Mouse (Mus musculus): Measurements from ENCODE around the gene Cysrt1.
"Not testable (repeated sequence)": the region's sequence is repeated elsewhere in the genome, so short reads cannot be mapped to it uniquely, and the experiment has no call there.

Cysrt1 gene

DNA sequence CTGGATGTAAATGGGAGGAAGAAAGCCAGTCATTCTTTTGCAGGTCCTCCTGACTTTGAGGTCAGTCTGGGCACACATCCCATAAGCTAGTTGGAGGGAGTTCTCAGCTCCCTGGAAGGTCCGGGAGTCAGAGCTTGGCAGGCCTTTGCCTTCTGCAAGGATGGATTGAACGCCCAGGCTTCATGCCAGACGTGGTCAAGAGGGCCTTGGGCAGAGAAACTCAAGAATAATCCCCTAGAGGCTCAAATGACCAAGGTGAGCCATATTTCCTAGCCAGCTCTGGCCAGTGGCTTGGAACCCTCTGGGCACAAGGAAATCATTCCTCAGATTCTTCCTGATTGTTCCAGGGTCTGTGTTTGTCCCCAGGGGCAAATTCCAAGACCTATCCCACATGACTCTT, 22.6 kb upstream of the Cysrt1 start:
- DNase-seq (ENCODE audit: low spot score) = no peak

DNA sequence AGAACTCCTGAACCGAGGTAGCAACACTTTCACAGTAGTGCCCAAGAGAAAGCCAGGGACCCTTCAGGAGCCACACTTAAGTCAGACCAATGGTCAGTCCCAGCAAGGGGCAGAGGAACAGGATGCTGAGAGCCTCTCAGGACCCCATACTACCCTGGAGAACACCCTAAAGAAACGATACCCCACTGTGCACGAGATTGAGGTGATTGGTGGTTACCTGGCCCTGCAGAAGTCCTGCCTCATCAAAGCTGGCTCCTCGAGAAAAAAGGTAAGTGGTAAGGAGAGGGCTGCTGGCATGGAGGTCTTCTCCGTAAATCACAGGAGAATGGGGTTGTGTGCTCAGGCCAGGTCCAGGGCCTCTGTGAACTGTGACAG, 22.0 kb upstream of the Cysrt1 start:
- DNase-seq (ENCODE audit: low spot score) = no peak

DNA sequence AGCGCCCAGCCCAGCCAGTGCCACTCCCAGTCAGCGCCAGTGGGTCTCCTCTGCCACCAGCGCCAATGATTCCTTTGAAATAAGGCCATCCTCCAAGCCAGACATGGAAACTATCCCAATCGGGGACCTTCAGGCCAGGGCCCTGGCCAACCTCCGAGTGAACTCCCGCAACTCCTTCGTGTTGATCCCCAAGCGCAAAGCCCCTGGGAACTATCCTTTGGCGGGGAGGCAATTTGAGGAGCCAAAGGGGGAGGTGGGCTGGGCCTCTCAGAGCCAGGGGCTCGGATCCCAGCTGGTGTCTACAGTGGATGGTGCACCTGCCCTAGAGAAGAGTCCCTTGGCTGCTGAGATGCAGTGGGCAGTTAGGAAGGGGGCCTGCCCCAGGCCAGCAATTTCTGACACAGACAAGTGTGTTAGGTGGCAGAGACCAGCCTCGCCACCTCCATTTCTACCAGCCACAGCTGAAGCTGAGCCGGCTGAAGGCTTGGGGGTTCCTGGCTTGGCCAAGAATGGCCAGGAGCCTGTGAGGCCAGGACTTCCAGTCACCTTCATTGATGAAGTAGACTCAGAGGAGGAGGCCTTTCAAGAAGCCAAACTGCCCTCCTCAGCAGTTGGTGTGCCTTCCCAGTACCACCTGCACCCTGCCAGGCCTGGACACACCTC, 21.5 kb upstream of the Cysrt1 start:
- no peak for DNase-seq (ENCODE audit: low spot score)

DNA sequence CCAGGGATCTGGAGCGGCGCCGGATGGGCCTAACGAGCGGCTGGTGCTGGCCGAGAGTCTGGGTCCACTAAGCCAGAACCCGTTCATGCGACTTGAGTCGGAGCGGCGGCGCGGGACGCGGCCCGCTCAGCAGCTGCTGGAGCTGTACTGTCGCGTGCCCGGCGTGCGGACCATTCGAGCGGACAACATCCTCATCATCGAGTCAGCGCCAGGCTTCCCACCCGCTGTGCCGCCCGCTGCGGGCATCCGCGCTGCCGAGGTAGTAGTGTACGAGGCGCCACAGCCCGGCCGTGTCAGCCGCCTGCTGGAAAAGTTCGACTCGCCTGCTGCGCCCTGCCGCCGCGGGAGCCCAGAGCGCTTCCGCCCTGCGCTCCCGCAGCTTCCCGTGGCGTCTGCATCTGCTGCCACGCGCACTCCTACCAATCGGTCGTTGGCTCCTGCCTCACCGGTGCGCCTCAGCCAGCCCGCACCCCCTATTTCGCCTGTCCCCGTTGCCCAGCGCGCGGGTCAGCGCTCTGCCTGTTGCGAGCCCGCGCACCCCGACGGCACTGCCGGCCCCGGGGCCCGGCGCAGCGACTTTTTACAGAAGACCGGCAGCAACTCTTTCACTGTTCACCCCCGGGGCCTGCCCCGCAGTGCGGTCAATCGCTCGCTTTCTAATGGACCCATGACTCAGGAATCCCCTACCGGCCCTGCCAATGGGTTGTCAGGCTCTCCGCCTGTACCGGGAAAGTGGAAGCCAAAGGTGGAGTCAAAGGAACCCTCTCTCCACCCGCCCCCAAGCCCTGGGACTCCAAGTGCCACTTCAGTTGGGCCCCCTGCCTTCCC, 20.8 kb upstream of the Cysrt1 start:
- DNase-seq (ENCODE audit: low spot score) = no peak

DNA sequence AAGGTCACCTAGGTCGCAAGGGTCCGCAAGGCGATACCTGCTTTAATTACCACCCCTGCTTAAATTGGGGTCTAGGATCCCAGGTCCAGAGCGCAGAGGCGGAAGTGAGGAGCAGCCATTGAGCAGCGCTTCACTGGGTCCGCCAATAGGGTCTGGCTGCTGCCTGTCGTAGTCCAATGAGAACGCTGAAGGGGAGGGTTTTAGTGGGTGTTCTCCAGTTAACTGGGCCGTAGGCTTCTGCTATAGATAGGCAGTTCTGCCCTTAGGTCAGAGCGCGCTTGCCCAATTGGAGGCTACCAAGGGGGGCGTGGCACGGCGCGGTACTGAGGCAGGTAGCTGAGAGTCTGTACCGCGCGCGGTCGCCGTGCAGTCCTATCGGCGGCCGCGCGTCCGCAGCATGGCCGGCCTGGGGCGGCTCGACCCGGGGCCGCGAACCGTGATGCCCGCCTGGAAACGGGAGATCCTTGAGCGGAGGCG, 20.1 kb upstream of the Cysrt1 start, which contains the start of gene Tprn:
Gene Tprn, plus strand, starts transcription at position 328 of the 477 bp plus-strand sequence.
- DNase-seq (ENCODE audit: low spot score) = peak; percentile 95

DNA sequence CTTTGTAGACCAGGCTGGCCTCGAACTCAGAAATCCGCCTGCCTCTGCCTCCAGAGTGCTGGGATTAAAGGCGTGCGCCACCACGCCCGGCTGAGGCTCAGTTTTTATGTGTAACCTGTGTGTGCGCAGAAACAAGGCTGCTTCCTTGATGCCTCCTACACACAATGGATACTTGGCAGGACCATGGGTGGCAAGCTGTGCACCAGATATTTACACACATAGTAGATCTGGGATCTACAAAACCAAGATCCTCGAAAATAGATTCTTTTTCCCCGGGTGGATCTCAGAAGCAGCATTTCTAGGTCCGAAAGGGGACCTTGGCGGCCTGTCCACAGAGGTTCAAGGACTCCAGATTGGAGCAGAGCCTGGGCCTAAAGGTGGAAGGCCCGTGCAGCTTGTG, 19.6 kb upstream of the Cysrt1 start:
- DNase-seq (ENCODE audit: low spot score) = no peak

DNA sequence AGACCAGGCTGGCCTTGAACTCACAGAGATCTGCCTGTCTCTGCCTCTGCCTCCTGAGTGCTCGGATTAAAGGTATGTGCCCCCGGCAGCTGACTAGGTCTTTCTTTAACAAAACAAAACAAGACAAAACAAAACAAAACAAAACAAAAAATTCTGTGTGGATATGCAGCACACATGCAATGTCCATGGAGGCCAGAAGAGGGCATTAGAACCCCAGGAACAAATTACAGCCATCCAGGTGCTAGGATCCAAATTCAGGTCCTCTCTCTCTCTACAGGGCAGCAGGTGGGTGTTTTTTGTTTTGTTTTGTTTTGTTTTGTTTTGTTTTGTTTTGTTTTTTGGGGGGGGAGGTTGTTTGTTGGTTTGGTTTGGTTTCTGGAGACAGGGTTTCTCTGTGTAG, 16.6 kb upstream of the Cysrt1 start:
- no peak for DNase-seq (ENCODE audit: low spot score)

DNA sequence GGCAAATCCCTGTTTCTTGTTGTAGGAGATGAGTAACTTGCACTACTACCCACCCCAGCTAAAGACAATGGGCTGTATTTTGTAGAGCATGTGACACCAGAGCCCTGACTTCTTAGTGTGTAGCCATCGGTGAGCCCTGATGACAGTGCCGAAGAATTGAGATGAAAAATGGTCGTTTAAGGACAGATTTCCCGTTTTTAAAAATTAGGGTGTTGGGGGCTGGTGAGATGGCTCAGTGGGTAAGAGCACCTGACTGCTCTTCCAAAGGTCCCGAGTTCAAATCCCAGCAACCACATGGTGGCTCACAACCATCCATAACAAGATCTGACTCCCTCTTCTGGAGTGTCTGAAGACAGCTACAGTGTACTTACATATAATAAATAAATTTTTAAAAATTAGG, 15.0 kb upstream of the Cysrt1 start:
- DNase-seq (ENCODE audit: low spot score) = not testable (repeated sequence)

DNA sequence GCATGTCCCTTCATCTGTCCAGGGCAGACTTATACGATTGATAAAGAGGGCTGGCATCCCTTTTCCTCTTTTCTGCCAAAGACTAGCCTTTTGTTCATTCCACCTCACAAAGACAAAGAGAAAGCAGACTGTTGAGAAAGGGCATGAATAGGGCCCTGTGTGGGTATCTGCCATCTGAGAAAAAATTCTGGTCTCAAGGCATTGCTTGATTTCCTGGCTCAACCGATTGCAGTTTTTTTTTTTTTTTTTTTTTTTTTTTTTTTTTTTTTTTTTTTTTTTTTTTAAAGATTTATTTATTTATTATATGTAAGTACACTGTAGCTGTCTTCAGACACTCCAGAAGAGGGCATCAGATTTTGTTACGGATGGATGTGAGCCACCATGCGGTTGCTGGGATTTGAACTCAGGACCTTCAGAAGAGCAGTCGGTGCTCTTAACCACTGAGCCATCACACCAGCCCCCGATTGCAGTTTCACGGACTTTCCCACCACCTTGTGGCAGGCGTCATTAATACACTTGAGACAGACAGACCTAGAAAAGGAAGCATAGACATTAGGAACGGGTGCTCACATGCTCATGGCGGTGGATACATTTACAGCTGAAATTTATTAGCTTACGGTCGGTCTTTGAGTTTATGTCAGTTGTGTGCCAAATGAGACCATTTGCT, 14.3 kb upstream of the Cysrt1 start:
- not testable (repeated sequence) for DNase-seq (ENCODE audit: low spot score)

DNA sequence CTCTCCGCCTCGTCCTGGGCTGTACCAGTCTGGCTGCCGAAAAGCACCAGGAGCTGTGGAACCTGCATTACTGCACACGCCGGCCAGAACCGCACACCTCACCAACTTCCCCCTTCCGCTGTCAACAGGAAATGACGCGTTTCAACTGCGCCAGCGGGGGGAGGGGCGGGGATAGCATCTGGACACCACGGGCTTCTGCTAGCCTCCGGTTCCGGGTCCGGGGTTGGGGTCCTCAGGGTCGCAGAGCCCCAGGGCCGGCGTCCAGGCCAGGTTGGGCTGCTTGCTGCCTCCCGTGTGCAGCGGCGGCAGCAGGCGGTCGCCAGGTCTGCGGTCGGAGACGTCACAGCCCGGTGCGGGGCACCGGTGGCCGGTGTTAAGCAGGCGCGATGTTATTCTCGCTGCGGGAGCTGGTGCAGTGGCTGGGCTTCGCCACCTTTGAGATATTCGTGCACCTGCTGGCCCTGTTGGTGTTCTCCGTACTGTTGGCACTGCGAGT, 13.1 kb upstream of the Cysrt1 start, which contains the start of gene Tmem203:
Gene Tmem203, plus strand, starts transcription at position 156 of the 496 bp plus-strand sequence.
- peak; percentile 68 for DNase-seq (ENCODE audit: low spot score)

DNA sequence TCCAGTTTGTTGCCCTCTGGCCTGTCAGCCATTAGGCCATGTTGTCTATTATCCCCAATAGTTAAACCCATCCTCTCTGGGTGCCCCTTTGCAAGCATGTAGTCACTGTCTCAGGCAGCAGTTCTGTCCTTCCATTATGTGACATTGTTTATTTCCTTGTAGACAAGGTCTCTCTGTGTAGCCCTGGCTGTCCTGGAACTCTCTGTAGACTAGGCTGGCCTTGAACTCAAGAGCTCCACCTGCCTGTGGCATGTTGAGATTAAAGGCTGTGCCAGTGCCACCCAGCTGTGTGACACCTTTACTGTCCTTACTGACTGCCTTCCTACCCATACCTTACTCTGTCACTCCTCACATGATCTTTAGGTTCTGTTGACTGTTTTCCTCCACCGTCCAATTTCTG, 10.1 kb upstream of the Cysrt1 start:
- DNase-seq (ENCODE audit: low spot score) = no peak

DNA sequence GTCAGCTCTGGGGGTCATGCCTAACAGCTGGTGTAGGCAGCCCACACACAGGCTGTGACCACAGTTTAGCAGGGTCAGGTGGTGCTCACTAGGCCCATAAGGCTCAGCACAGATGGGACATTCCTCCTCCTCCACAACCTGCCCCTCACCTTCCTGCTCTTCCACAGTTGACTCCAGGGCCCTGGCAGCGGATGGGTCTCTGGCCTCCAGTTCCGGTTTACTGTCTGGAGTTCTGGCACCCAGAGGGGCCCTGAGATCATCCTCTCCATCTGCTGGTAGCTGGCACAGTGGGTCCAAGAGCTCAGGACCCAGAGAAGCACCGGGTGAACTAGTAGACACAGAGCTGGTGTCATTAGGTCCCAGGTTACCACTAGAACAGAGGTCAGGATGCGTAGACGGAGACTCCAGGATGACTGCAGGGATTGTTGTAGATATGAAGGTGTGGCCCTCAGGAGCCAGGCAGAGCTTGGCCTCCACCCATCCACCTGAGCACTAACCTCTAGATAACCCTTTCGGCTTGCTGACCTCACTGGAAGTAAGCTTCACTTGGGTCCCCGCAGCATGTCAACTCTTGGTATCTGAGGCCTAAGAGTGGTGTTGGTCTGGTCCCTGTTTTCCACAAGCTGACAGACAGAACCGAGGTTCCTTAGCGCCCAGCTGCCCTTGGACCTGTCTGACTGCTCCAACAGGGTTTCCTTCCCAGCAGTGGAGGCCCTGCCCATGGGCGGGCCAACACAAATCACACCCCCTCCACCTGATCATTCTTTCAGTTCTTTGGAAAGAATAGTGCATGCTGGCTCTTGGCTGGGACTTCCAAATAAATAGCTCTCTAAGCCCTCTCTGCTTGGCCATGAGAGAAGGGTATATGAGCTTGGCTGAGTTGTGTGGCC, 4.2 kb upstream of the Cysrt1 start, which contains the start of gene AL732309.1:
Gene AL732309.1, minus strand, starts transcription at position 681 of the 890 bp plus-strand sequence.
- no peak for DNase-seq (ENCODE audit: low spot score)

DNA sequence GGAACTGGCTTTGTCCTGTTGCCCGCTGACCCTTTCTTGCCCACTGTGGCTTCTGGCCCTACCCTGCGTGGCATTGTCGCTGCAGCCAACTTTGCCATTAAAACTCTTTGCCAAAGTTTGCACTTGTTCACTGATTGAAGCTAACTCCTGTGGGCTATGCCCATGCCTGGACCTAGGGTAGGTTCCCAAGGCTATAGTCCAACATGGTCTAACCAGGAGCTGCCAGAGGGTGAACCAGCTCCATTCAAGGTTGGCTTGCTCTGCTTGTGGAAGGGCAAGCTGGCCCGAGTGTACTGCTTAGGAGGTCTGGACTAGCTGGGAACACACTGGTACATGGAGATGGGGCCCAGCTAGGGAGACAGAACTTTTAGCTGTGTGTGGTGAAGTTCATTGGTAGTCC, 1.9 kb upstream of the Cysrt1 start:
- no peak for DNase-seq (ENCODE audit: low spot score)

DNA sequence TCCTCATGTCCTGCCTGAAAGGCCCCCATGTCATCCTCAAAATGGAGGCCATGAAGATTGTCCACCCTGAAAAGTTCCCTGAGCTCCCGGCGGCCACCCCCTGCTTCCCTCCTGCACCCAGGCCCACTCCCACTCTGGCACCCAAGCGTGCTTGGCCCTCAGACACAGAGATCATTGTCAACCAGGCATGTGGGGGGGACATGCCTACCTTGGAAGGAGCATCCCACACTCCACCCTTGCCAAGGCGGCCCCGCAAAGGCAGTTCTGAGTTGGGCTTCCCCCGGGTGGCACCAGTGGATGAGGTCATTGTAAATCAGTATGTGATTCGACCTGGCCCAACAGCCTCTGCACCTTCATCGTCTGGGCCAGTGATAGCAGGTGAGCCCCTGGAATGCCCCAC, 1.1 kb upstream of the Cysrt1 start:
- no peak for DNase-seq (ENCODE audit: low spot score)

DNA sequence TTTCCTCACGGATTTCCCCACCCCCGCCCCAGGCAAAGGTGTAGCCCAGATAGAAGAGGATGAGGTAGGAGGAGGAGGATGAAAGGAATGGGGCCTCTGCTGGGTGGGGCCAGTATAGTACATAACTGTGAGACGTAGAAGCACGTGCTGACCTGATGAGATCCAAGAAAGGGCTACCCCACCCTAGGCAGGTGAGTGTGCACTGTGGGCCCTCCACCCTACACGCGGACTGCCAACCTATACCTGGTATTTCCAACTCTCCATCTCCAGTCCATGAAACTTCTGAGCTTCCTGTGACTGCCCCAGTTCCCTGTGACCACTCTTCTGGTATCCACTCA, 845 bp downstream of the Cysrt1 start:
- no peak for DNase-seq (ENCODE audit: low spot score)

DNA sequence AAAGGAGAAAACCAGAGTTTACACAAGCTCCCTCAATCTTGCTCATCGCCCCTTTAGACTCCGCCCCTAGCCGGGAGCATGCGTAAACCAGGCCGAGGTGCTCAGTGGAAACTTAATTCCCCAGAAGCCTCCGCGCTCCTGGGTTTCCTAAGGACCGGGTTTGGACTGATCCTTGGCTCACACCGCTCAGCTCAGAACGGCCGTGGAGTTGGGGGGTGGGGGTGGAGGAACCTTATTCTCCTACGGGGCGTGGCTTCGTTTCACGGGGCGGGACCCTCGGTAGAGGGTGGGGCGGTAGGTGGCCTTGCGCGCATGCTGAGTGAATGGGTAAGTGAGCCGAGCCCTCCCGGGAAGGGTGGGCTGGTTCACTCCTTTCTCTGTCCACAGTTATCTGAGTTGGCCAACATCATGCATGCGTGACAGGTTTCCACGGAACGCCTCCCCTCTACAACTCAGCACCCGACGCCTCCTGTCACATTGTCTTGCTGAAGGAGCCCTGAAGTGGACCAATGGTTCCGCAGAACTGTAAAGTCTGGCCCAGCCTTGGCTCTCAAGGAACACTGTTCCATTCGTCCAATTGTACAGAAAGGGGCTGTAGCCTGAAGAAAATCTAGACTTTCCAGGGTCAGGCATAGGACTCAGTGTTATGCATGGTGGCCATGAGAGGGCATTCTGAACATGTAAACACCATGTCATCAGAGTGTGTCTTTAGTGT, 1.4 kb downstream of the Cysrt1 start:
- peak; percentile 68 for DNase-seq (ENCODE audit: low spot score)

DNA sequence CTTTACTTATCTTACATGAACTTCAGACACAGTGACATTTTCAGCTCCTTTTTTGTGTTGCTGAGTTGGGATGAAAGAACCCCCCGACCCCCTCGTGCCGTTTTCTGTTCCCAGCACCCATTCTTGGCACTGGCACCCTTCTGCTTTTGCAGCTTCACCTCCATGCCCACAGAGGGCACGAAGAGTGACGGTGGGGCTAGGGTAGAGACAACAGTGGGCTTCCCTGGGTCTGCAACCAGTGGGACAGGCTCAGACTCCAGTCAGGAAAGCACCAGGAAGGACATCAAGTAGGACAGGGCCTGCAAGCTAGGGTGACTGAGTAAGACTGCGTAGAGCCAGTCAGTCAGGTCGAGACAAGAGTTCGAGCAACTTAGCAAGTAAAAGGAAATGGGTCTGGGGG, 1.9 kb downstream of the Cysrt1 start:
- no peak for DNase-seq (ENCODE audit: low spot score)

DNA sequence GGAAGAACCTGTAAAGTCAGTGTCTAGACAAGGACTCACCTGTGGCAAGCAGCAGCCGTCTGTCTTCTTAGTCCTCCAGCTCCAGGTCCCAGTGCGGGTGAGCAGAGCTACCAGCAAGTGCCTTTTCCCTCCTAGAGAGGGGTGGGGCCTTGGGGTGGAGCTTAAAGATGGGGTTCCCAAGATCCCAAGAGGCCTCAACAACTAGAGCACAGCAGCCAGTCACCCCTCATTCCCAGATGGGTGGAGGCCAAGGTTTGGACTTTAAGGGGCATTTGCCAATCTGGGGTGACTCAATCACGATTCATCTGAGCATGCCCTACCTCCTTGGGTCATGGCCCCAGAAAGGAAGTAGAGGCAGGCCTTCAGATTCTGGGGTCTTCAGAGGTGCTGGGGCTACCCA, 2.5 kb downstream of the Cysrt1 start:
- DNase-seq (ENCODE audit: low spot score) = no peak

DNA sequence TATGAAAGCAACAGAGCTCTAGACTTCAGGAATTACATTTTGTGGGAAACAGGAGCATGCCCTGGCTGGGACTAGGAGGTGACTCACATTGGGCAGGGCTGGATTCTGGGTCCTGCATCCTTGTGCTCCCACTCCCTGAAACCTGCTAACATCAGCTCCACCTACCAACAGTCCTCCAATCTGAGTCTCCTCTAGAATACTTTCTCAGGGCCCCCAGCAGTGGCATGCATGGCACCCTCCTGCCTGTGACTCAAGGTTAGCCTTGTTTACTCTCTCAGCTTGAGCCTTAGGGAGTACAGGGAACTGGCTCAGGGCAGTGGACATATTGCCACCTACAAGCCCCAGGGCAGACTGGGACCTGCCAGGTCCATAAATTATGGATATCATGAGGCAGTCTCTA, 4.1 kb downstream of the Cysrt1 start:
- no peak for DNase-seq (ENCODE audit: low spot score)

DNA sequence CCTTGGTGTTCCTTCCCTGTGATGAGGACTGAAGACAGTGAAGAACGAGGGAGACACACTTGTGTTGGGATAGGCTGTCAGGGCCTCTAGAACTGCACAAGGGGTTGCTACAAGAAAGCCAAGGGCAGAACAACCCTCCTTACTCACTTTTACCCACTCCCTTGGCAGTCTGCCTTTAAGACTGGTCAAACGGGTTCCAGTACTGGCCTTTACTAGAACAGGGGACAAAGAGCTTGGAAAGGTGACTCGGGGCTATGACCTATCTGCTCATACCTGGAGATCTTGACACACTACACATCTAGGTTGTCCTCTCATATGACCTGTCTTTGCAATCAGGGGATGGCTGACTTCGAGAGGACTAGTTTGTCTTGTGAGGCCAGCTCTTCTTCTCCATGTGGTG, 4.7 kb downstream of the Cysrt1 start:
- DNase-seq (ENCODE audit: low spot score) = no peak

DNA sequence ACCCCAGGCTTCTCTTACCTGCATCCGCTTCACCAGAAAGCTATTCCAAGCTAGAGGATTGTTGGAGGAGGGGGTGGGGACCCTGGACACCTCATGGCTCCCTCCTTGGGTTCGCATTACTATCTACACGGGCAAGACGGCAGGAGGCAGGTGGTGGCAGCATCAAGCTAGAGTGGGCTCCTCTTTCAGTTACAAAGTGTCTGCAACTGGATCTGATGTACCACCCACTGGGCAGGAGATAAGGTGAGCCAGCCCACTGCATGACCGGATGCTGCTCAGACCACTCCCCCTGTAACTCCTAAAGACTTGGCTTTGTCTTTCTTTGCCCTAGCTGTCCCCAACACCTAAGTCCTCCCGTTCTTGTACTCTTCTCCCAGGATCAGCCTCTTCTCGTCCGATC, 5.6 kb downstream of the Cysrt1 start, which contains the start of gene Rnf224:
Gene Rnf224, minus strand, starts transcription at position 174 of the 400 bp plus-strand sequence.
- DNase-seq (ENCODE audit: low spot score) = no peak
